Mouse (Mus musculus): Measurements from ENCODE around the gene Apobr.

Gene Apobr

DNA sequence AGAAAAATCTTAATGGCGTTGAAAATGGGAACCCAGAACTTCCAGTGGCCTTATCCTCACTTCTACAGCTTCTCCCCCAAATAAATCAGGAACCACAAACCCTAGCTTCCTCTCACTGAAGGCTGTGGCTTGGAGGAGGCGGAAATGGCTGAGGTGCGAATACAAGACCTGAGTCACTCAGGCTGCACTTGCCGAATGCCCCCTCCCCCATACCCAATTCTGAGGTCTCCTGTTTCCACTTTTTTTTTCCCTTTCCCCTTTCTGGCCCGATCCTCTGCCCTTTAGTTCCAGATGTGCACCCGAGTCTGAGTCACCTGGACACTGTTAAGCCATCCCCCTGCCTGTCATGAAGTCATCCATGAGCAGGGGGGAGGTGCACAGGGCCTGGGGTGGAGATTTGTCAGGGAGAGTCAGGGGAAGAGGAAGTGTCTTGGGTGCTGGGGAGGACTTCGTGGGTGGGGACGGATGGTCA is at the start of gene Apobr:
Gene Apobr, plus strand, starts transcription at position 437 of the 472 bp plus-strand sequence.
- peak; percentile 26 for DNase-seq

GRCm38 (mm10) chr7:126535766-126536165 is 49.0 kb upstream of the Apobr start:
- peak; percentile 19 for DNase-seq

- no peak for DNase-seq
Observed at GRCm38 (mm10) chr7:126536466-126536865, 48.3 kb upstream of the Apobr start.

DNA sequence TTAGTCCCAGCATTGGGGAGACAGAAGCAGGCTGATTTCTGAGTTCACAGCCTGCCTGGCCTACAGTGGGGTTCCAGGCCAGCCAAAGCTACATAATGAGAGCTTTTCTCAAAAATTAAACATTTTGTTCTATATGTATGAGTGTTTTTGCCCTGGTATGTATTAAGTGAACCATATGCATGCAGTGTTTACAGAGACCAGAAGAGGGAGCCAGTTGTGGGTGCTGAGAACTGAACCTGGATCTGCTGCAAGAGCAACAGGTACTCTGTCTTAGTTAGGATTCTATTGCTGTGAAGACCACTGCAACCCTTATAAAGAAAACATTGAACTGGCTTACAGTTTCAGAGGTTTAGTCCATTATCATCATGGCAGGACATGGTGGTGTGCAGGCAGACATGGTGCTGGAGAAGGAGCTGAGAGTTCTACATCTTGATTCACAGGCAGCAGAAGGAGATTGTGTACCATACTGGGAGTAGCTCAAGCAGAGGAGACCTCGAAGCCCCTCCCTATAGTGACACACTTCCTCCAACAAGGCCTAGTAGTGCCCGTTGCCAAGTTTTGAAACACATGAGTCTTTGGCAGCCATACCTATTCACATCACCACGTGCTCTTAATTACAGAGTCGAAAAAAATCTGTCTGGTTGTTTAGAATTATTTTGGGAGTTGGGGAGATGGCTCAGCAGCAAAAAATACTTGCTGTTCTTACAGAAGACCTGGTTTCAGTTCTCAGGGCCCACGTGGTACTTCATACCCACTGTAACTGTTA is 46.7 kb upstream of the Apobr start:
- peak; percentile 12 for DNase-seq

DNA sequence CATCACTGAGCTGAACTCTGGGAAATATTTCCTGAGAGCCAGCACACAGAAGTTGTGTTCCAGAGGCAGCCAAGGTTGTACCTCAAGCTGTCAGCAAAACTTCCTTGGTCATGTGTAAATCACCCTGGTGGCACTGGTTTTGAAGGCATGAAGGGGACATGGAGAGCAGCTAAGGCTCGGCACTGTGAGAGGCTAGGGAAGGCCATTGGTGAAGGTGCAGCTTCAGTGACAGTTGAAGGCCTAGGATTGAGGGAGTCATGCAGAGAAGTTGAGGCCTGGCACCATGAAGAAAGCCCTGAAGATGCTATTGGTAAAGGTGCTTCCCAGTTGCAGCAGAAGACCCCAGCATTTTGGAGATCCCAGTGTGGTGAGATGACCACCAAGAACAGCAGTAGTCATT is 43.1 kb upstream of the Apobr start:
- no peak for DNase-seq

- no peak for DNase-seq
Observed at GRCm38 (mm10) chr7:126545631-126546030, 39.1 kb upstream of the Apobr start.

DNA sequence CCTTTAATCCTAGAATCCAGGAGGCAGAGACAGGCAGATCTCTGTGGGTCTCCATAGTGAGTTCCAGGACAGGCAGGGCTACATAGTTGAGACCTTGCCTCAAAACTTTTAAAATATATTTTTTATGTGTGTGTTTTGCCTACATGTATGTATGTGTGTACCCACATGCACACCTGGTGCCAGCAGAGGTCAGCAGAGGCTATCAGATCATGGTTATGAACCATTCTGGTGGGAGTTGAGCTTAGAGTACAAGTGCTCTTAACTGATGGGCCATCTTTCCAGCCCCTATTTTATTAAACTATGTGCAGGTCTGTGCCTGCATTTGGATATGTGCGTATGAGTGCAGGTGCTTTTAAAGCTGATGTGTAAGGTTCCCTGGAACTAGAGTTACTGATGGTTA is 29.9 kb upstream of the Apobr start:
- DNase-seq = no peak

GRCm38 (mm10) chr7:126556635-126557034 is 28.1 kb upstream of the Apobr start:
- no peak for DNase-seq

DNA sequence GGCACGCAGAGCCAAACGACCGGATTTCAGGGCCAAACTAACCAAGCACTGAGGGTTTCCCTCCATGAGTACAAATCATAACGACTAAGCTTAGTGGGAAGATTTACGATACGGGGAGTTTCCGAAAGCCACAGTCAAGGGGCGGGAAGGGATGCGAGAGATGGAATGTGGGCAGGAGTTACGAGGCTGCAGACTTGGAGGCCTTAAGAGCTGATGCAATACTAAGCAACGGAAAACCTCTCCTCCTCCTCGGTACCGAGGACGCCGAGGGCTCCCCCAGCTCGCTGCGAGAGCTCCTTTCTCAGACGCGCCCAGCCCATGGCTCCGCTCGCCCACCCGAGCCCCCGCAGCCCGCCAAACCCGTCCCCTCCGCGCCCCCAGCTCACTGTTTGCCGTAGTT is 19.0 kb upstream of the Apobr start:
- DNase-seq = peak; percentile 21

- peak; percentile 86 for DNase-seq
Observed at GRCm38 (mm10) chr7:126566094-126566765, 18.5 kb upstream of the Apobr start, which contains the start of gene Eif3c. Eif3c (minus strand) TSS chr7:126566411.

DNA sequence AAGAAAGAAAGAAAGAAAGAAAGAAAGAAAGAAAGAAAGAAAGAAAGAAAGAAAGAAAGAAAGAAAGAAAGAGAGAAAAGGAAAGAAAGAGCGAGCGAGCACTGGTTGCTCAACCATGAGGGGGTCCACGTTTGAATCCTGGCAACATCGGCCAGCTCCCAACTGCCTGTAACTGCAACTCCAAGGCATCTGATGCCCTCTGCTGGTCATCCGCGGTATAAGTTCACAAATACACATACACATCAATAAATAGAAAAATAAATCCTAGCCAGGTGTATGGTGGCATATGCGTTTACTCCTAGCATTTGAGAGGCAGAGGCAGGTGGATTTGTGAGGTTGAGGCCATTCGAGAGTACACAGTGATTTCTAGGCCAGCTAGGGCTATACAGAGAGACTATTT is 7.8 kb upstream of the Apobr start:
- DNase-seq = peak; percentile 78

DNA sequence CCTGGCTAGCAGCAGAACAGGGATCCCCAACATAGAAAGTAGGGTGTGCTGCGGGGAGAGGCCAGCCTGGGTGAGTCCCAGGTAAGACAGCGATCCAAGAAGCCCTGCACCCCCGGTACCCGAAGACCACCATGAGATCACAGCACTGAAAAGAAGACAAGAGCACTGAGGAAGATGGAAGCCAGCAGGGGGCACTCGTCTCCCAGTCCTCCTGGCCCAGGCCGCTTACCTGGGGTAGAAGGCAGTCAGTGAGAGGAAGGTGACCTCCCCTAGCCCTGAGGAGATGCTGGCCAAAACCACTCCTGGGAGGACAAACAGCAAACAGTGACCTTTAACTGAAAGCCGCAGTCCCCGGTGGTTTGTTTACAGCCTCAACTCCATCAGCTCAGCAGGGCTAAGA is 5.6 kb upstream of the Apobr start:
- DNase-seq = peak; percentile 50

- DNase-seq = no peak
Observed at GRCm38 (mm10) chr7:126581661-126582060, 3.1 kb upstream of the Apobr start.

- DNase-seq = peak; percentile 36
Observed at GRCm38 (mm10) chr7:126582759-126583158, 2.0 kb upstream of the Apobr start.

DNA sequence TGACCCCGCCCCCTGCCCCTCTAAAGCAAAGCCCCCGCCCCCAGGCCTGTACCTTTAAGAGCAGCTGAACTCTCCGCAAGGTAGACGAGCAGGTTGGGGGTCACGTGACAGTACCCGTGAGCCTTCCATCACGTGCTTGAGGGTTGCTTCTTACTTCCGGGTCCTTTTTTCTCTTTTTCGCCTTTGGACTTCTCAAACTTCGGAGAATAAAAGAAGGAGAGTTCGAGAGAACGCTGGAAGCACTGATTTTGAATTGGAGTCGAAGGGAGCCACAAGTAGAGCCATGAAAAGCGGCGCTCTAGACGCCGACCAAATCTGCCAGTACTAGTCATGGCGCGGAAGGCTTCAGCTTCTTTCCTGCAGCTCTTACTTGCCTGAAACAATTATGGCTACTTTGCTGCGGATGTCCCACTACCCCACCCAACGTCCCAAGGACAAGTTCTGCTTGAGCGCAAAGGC is 1.5 kb upstream of the Apobr start:
- peak; percentile 85 for DNase-seq

DNA sequence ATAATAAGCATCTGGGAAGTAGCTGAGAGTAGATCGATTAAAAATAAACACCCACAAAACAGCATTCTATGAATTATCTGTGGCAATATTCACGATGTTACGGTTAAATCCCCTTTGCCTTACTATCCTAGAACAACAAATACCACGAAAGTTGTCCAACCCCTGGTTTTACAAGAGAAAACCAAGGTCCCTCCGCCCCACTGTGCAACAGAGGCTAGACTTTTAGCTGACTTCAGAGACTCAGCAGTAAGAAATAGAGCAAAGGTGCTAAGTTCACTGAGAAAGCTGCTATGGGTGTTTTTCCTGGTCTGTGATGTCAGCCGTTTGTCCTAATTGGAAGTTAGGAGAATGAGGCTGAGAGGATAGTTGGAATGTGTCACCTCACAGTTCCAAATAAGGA is 981 bp upstream of the Apobr start:
- DNase-seq = no peak

DNA sequence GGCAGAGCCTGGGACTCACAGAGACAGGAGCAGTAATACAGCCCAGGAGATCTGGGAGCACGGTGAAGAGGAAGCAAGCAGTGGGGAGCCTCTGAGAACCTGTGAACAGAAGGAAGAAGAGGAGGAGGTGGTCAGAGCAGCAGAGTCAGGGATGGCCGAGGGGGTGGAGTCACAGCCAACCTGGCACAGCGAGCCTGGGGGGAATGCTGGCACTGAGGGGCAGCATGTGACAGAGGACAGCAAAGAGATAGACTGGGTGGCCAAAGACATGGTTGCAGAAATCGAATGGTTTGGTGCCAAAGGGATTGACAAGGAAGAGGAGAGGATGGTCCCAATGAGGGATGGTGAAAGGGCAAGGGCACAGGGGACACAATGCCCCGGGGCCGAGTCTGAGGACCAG is 975 bp downstream of the Apobr start, which contains the start of gene Cln3:
Gene Cln3, minus strand, starts transcription at position 101 of the 400 bp plus-strand sequence.
- no peak for DNase-seq

GRCm38 (mm10) chr7:126586839-126587238 is 2.1 kb downstream of the Apobr start:
- no peak for DNase-seq

- DNase-seq = peak; percentile 58
Observed at GRCm38 (mm10) chr7:126587779-126588178, 3.0 kb downstream of the Apobr start.

- DNase-seq = no peak
Observed at GRCm38 (mm10) chr7:126594862-126595561, 10.3 kb downstream of the Apobr start, which contains the start of gene Il27. Il27 (minus strand) TSS chr7:126594941.

- no peak for DNase-seq
Observed at GRCm38 (mm10) chr7:126595890-126596289, 11.1 kb downstream of the Apobr start.

GRCm38 (mm10) chr7:126596414-126596813 is 11.7 kb downstream of the Apobr start:
- DNase-seq = no peak

- DNase-seq = no peak
Observed at GRCm38 (mm10) chr7:126598919-126599318, 14.2 kb downstream of the Apobr start.

Data from liver (tissue).